Mouse (Mus musculus): ENCODE results near the gene Ptgds. TPM values are rescaled to one million over a fixed set of nuclear protein-coding genes. Genes with fewer than 3 reads are reported as not detected.

Gene Ptgds
- polyA plus RNA-seq, 1 experiment: 758 TPM

DNA sequence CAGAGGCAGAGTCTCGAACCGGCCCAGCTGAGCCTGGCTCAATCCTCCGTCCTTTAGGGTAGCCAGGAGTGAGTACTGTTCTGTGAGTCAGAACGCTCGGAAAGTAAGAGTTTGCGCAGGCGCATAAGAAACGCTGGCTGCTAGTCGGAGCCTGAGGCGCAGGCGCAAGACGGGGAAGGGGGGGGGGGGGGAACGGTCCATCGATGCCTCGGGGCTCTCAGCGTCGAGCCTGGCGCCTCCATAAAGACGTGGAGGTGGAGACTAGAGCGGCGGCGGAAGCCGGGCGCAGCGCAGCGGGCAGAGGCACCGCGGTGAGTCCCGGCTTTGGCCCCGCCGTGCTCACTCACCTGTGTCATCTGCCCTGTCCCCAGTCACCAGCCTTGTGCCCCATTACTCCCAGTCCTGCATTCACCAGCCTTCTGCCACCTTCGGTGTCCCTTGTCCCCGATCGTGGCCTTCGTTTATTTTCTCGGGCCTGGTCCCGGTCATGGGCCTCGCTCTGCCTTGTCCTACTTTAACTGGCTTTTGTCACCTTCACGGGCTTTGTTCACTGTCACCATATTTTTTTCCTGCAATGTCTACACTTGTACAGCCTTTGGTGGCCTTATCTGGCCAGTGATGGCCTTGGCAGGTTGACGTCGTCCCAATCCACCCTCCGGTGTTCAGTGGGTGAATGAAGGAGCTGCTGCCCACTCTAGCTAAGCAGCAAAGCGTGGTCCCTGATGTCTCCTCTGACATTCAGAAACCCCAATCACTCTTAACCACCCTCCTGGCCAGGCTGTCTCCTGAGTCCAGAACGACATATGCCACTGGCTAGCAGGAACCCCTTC, 30.9 kb upstream of the Ptgds start, which contains the start of gene Fbxw5:
Fbxw5 (plus strand) TSS at position 175 of the 830 bp plus-strand sequence.
- H3K4me3 ChIP-seq (ENCODE audit: insufficient read depth, low read depth, low read length): peak within 1 kb of the TSS; percentile 94
- under 1% methylated on average over 43 of the region's 44 CpGs for WGBS
- H3K4me1 ChIP-seq (ENCODE audit: control insufficient read depth, insufficient read depth, low read length): peaks cover 20% of the 10 kb centered on the region
- TF ChIP-seq POLR2A (IDR thresholded peaks at IDR 0.05; ENCODE audit: insufficient read depth, low read depth, low read length) (peak; percentile 82), CTCF (IDR thresholded peaks at IDR 0.05; ENCODE audit: insufficient read depth, low read depth, low read length) (no peak)
- H3K27ac ChIP-seq (ENCODE audit: insufficient read depth, low read depth, low read length): peak within 1 kb of the TSS; percentile 79

DNA sequence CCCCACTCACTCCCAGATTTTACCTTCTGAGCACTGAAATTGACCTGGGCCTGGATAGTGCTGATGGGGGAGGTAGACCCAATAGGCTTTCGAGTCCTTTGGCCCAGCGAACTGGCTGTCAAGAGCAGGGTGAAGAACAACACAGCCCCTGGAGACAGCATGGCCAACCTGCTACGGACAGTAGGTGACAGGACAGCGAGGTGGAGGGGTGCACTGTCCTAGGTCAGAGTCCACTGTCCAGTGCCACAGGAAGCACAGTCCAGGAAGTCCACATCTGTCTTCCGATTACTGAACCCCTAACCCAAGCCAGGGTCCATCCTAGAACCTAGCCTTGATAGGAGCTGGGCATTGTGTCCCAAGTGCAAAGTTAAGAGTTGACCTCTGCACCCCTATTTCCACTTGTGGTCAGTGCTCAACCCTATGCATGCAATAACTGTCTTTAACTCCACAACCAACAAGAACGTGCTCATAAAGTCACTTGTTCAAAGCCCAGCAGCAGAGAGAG, 30.3 kb upstream of the Ptgds start:
- Histone ChIP-seq H3K27ac (ENCODE audit: insufficient read depth, low read depth, low read length) (peak overlapping the region; percentile 79; the same call in 1 of the 2 replicates), H3K4me1 (ENCODE audit: control insufficient read depth, insufficient read depth, low read length) (peaks cover 20% of the 10 kb centered on the region)
- WGBS: 65% methylated on average over 6 of the region's 6 CpGs

DNA sequence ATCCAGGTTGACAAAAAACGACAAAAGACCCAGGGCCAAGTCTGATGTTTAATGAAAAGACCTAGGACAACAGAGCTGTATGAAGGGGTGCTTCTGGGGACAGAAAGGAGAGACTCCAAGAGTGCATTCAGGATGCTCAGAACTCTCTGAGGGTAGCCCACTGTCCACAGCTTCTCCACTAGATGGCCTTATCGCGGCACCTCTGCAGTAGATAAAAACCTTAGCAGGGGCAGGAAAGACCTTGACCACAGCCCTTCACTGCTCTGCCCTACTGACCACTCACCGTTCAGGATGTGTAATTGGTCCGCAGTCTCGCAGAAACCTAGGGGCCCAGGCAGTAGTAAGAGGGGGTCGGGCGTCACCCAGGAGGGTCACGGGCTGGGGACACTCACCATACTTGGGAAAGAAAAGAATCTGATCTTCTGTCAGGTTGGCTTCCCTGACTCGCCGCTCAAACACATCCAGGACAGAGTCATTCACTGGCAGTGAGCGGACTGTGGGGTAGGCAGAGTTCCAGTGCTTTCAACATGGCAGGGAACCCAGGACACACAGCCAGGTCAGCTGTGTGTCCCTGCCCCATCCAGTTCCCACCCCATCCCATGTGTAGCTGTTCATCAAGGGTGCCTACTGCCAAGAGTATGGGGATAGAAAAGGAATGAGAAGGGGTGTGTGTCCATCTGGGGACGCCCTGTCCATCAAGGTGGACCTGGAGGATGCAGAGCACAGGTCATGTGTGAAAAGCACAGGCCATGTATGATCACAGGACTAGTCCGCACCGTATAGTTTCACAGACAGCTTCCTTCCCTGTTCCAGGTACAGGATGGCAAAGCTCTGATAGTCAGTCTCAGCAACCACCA, 29.0 kb upstream of the Ptgds start:
- TF ChIP-seq POLR2A (IDR thresholded peaks at IDR 0.05; ENCODE audit: insufficient read depth, low read depth, low read length) (no peak), CTCF (IDR thresholded peaks at IDR 0.05; ENCODE audit: insufficient read depth, low read depth, low read length) (no peak)
- Histone ChIP-seq H3K4me3 (ENCODE audit: insufficient read depth, low read depth, low read length) (no peak overlapping the region), H3K27ac (ENCODE audit: insufficient read depth, low read depth, low read length) (no peak overlapping the region), H3K4me1 (ENCODE audit: control insufficient read depth, insufficient read depth, low read length) (peaks cover 20% of the 10 kb centered on the region)
- WGBS: 79% methylated on average over 15 of the region's 15 CpGs

More for the DNA sequence above, 30.3 kb upstream of the Ptgds start:
- no peak for TF ChIP-seq CTCF (IDR thresholded peaks at IDR 0.05; ENCODE audit: insufficient read depth, low read depth, low read length)
- no peak for TF ChIP-seq POLR2A (IDR thresholded peaks at IDR 0.05; ENCODE audit: insufficient read depth, low read depth, low read length)
- peak overlapping the region; percentile 38 for H3K4me3 ChIP-seq (ENCODE audit: insufficient read depth, low read depth, low read length)

DNA sequence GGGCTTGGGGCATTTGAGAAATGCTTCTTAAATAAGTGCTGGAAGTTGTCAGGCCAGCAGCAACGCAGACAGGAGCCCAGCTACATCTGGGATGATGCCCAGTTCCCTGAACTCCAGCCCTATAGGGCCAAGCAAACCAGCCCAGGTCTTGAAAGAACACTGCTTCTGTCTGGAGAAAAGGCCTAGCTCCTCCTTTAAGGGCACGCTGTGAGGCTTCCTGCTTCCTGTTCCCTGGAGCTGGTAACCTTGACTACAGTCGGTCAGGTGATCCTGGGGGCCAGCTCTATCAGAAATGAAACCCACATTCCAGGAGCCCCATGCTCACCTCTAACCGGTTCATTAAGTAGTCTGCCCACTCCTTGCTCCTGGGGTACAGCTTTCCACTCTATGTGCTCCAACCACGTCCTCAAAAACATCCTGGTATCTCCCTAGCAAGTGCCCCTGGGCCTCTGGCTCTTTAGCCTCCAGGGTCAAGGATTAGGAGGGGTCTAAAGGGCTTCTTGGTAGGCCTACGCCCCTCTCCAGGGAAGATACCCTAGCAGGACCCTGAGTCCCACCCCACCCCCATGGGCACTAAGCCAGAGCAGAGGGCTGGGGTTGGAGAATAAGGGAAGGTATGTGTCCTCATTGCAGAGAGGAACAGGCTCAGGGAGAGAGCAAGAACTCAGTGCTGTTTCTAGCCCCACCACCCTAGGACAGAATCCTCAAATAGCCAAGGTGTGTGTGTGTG, 28.2 kb upstream of the Ptgds start:
- 50% methylated on average over 6 of the region's 6 CpGs for WGBS
- Histone ChIP-seq H3K4me3 (ENCODE audit: insufficient read depth, low read depth, low read length) (no peak overlapping the region), H3K4me1 (ENCODE audit: control insufficient read depth, insufficient read depth, low read length) (peaks cover 20% of the 10 kb centered on the region), H3K27ac (ENCODE audit: insufficient read depth, low read depth, low read length) (peak overlapping the region; percentile 25; the same call in 1 of the 2 replicates)
- TF ChIP-seq POLR2A (IDR thresholded peaks at IDR 0.05; ENCODE audit: insufficient read depth, low read depth, low read length) (no peak), CTCF (IDR thresholded peaks at IDR 0.05; ENCODE audit: insufficient read depth, low read depth, low read length) (no peak)

DNA sequence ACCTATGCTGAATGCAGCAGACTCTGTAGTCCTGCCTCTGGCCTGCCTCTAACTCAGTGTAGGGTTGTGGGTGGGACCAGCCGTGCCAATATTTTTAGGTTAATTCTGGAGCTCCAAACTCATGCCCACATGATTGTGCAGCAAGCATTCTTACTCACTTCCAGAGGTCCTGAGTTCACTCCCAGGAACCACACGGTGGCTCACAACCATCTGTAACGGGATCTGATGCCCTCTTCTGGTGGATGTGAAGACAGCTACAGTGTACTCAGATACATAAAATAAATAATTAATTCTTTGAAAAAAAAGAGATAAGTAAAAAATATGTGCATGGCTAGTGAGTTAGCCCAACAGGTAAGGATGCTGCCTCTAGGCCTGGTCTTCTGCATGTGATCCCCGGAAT, 26.6 kb upstream of the Ptgds start:
- H3K4me1 ChIP-seq (ENCODE audit: control insufficient read depth, insufficient read depth, low read length): peaks cover 7% of the 10 kb centered on the region
- TF ChIP-seq POLR2A (IDR thresholded peaks at IDR 0.05; ENCODE audit: insufficient read depth, low read depth, low read length) (no peak), CTCF (IDR thresholded peaks at IDR 0.05; ENCODE audit: insufficient read depth, low read depth, low read length) (no peak)
- 33% methylated on average over 4 of the region's 4 CpGs for WGBS
- no peak overlapping the region for H3K27ac ChIP-seq (ENCODE audit: insufficient read depth, low read depth, low read length)
- no peak overlapping the region for H3K4me3 ChIP-seq (ENCODE audit: insufficient read depth, low read depth, low read length)

DNA sequence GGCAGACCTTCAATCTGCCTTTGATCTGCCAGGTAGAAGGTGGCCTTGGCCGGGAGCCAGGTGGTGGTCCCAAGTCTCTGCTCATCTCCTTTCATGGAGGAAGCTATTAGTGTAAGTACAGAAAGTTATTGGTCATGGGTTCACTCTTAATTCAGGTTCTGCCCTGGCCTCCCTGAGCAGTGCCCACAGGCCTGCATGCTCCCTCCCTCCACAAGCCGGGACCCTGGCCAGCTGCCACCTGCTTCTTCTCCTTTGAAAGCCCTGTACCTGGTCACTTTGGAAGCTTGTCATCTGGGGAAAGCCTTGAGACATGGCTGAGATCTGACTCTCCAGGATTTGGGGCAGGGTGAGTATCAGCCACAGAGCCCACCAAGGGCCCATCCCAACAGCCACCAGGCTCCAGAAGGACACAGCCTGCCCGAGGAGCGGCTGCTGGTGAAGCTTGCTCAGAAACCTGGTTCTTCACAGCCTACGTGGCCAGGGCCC, 23.7 kb upstream of the Ptgds start, which contains the start of gene Lcn12:
Lcn12 (minus strand) TSS at position 436 of the 486 bp plus-strand sequence.
- H3K4me3 ChIP-seq (ENCODE audit: insufficient read depth, low read depth, low read length): no peak within 1 kb of the TSS
- TF ChIP-seq POLR2A (IDR thresholded peaks at IDR 0.05; ENCODE audit: insufficient read depth, low read depth, low read length) (no peak), CTCF (IDR thresholded peaks at IDR 0.05; ENCODE audit: insufficient read depth, low read depth, low read length) (no peak)

DNA sequence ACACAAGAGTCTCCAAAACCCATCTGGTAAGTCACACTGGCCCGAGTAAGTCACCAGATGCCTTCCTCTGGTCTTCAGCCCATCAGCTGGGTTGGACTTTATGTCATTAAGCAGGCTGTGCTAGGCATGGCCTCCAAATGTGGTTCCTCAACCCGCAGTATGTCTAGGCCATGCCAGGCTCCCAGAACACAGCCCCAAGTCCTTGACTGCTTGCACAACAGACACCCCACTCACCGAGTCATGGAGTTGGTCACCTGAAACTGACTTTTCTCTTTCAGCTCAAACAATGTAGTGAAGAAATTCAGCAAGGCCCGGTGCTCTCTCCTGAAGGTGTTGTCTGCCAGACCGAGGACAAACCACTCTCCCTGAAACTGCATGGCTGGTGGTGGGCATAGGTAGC, 23.1 kb upstream of the Ptgds start:
- Histone ChIP-seq H3K27ac (ENCODE audit: insufficient read depth, low read depth, low read length) (no peak overlapping the region), H3K4me1 (ENCODE audit: control insufficient read depth, insufficient read depth, low read length) (0 out of 2 replicates have a peak, but pooled peaks cover 3% of the 10 kb centered on the region), H3K4me3 (ENCODE audit: insufficient read depth, low read depth, low read length) (no peak overlapping the region)
- TF ChIP-seq POLR2A (IDR thresholded peaks at IDR 0.05; ENCODE audit: insufficient read depth, low read depth, low read length) (no peak), CTCF (IDR thresholded peaks at IDR 0.05; ENCODE audit: insufficient read depth, low read depth, low read length) (no peak)
- 90% methylated on average over 5 of the region's 5 CpGs for WGBS

More for the DNA sequence above, 23.7 kb upstream of the Ptgds start, which contains the start of gene Lcn12:
- Histone ChIP-seq H3K4me1 (ENCODE audit: control insufficient read depth, insufficient read depth, low read length) (0 out of 2 replicates have a peak, but pooled peaks cover 3% of the 10 kb centered on the region), H3K27ac (ENCODE audit: insufficient read depth, low read depth, low read length) (no peak within 1 kb of the TSS)
- 87% methylated on average over 5 of the region's 5 CpGs for WGBS

DNA sequence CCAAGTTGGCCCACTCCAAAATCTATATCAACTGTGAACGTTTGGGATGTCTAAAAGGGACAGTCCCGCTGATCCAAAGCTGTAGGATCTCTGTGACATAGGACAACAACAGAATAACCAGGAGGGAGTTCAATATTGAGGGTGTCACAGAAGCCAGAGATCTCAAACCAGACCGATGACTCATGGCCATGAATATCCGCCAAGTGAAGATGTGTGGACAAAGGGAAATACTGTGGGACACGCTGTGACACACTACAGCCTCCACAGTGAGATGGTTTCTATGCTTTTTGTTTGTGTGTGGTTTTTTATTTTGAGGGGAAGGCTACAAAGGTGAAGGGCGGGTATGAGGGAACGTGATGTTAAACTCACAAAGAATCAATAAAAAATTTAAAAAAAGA, 18.8 kb upstream of the Ptgds start:
- 77% methylated on average over 7 of the region's 7 CpGs for WGBS
- H3K27ac ChIP-seq (ENCODE audit: insufficient read depth, low read depth, low read length): no peak overlapping the region
- H3K4me1 ChIP-seq (ENCODE audit: control insufficient read depth, insufficient read depth, low read length): 0 out of 2 replicates have a peak, but pooled peaks cover 4% of the 10 kb centered on the region
- no peak overlapping the region for H3K4me3 ChIP-seq (ENCODE audit: insufficient read depth, low read depth, low read length)
- TF ChIP-seq POLR2A (IDR thresholded peaks at IDR 0.05; ENCODE audit: insufficient read depth, low read depth, low read length) (no peak), CTCF (IDR thresholded peaks at IDR 0.05; ENCODE audit: insufficient read depth, low read depth, low read length) (no peak)
